Mouse (Mus musculus) layer of hippocampus, adult 9-11 months (tissue): ENCODE results near the gene Lrrc58.

Experiments
- DNase-seq: peaks from one replicate; pipeline ENCODE4 v3.0.0; 2022

The Lrrc58 gene

DNA sequence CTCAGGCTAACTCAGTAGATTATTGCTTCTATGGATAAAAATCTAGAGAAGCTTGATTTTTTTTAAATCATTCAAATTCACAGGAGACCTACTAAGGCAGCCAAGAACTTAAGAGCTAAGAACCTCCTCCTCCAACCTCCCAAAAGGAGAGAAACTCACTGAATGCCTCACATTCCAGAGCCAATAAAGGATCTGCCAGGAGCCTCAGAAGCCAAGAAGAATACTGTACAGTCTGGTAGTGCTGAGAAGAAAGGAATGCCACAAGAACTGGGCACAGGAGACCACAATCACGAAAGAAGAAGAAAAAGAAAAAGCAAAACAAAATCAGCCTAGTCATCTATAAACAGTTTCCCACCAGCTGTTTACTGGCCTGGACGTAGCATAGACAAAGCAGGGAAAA, 60.8 kb downstream of the Lrrc58 start:
- no peak for DNase-seq

DNA sequence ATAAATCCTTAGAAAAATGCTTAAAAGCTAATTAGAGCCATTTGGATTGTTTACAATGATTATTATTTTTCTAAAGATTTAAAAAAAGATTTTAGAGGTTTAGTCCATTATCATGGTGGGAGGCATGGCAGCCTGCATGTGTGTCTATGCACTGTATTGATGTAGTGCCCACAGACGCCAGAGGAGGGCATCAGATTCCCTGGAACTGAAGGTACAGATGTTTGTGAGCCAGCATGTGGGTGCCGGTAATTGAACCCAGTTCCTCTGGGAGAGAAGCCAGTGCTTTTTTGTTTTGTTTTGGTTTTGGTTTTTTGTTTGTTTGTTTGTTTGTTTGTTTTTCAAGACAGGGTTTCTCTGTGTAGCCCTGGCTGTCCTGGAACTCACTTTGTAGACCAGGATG, 61.4 kb downstream of the Lrrc58 start:
- no peak for DNase-seq

DNA sequence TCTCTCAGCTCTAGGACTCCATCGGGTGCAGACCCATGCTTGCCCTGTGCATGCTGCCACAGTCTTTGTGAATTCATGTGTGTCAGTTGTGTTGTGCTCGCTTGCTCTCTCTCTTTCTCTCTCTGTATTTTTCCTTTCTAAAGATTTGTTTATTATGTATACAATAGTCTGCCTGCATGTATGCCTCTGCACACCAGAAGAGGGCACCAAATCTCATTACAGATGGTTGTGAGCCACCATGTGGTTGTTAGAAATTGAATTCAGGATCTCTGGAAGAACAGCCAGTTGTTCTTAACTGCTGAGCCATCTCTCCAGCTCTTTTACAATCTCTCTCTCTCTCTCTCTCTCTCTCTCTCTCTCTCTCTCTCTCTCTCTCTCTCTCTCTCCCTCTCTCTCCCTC, 66.7 kb downstream of the Lrrc58 start:
- DNase-seq = no peak

DNA sequence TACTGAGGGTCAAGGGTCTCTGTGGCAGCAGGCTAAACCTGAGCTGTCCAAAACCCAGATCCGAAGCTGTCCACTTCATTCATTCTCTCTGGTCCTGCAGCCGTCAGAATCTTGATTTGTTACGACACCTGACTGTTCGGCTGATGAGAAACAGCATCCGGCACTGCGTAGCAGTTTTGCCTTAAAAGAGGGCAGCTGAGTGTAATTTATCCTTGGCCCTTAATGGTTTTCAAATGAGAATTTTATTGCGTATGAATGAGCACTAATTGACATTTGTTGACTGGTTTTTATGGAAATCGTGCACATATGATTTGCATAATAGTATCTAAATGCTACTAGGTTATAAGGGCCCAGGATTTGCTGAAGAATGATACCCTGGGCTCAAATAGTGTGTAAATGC, 69.1 kb downstream of the Lrrc58 start:
- DNase-seq = no peak
